ENCODE assay signal across 20 mouse cellular contexts in genomic region chr6:147310035-147310434, GRCm38 (mm10). TPM values are rescaled to one million over a fixed set of nuclear protein-coding genes. Genes with fewer than 3 reads are reported as not detected.
A peak's percentile ranks its signal among the peaks of the same experiment; 100 is the strongest.
DNase-seq lines count a peak whose midpoint lies in the region; ATAC-seq and TF ChIP-seq lines count a peak whose summit lies in the region.
"Had no signal": no experiment of that assay in that cellular context is flagged by ENCODE, and none has a peak within 500 bp of the region (broad histone marks: within the 10 kb centered on the region; RNA-seq: fewer than 3 reads in every experiment).

No protein-coding gene starts in this region.

- WGBS in liver, embryonic 16.5 days (ENCODE audit: insufficient replicate concordance): 52% methylated on average over 4 of the region's 4 CpGs

- H3K36me3 ChIP-seq in liver, embryonic 16.5 days (ENCODE audit: control insufficient read depth, insufficient read depth): no peaks in the 10 kb centered on the region
- H3K36me3 ChIP-seq: hindbrain, embryonic 13.5 days; lung, embryonic 15.5 days had no signal

- no peaks in the 10 kb centered on the region for H3K4me1 ChIP-seq in liver, embryonic 16.5 days (ENCODE audit: control insufficient read depth, low read depth, low read length)
- H3K4me1 ChIP-seq: hindbrain, embryonic 13.5 days; lung, embryonic 15.5 days had no signal

- intact Hi-C loops in gastrocnemius, adult 2 months (cut with DNase I): loop anchor here (5.0 to 10.0 kb wide), 2 partner anchors 33 to 165 kb away; partner anchors contain the start of gene Ccdc91

- peak; percentile 43; the same call in 1 of the 2 replicates for ATAC-seq in liver, embryonic 16.5 days (ENCODE audit: low read depth)
- ATAC-seq: forebrain, embryonic 14.5 days; intestine, embryonic 16.5 days had no signal

- TF ChIP-seq CTCF in gastrocnemius, adult 2 months (IDR thresholded peaks at IDR 0.05): no peak

- H3K27ac ChIP-seq in liver, embryonic 16.5 days (ENCODE audit: low read length): no peak overlapping the region
- peak overlapping the region; percentile 83 for H3K27ac ChIP-seq in gastrocnemius, adult 2 months
- H3K27ac ChIP-seq: hindbrain, embryonic 13.5 days; lung, embryonic 15.5 days had no signal

- H3K9ac ChIP-seq in liver, embryonic 16.5 days (ENCODE audit: low read depth, low read length): no peak overlapping the region
- H3K9ac ChIP-seq: hindbrain, embryonic 13.5 days; lung, embryonic 15.5 days had no signal

- H3K4me2 ChIP-seq in liver, embryonic 16.5 days (ENCODE audit: low read depth, low read length): no peak overlapping the region
- H3K4me2 ChIP-seq: hindbrain, embryonic 13.5 days; liver, embryonic 11.5 days; lung, embryonic 15.5 days had no signal

- no peak overlapping the region for H3K4me3 ChIP-seq in liver, embryonic 16.5 days (ENCODE audit: low read depth, low read length)
- no peak overlapping the region for H3K4me3 ChIP-seq in gastrocnemius, adult 2 months
- H3K4me3 ChIP-seq: hindbrain, embryonic 13.5 days; lung, embryonic 15.5 days; myocyte had no signal

- H3K9me3 ChIP-seq in liver, embryonic 16.5 days (replicated peaks; ENCODE audit: control insufficient read depth, low read length): no peaks in the 10 kb centered on the region
- H3K9me3 ChIP-seq: hindbrain, embryonic 13.5 days; lung, embryonic 15.5 days had no signal

- DNase-seq in cerebellum, adult 9-10 months: peak; percentile 5
- no peak for DNase-seq in cerebellum, adult 8-10 months
- DNase-seq in liver: no peak
- peak; percentile 86 for DNase-seq in gastrocnemius, adult 2 months
- DNase-seq in skeletal muscle tissue, adult 2 months (ENCODE audit: low read depth, low spot score): peak; percentile 93
- no peak for DNase-seq in thymus, postnatal 10 days (ENCODE audit: low spot score in 2 of 2)
- DNase-seq: embryo, embryonic 11 days; kidney, postnatal 10 days; layer of hippocampus, adult 9-11 months; retina, postnatal 1 day; thymus, postnatal 14 days had no signal

- no peaks in the 10 kb centered on the region for H3K27me3 ChIP-seq in liver, embryonic 16.5 days (ENCODE audit: control insufficient read depth, insufficient read depth, low read depth, low read length)
- H3K27me3 ChIP-seq: hindbrain, embryonic 13.5 days; lung, embryonic 15.5 days had no signal

RNA-seq across cellular contexts. Expression of gene Pthlh, which starts 46.1 kb away (rescaled TPM):
- polyA plus RNA-seq in liver, embryonic 16.5 days (2015; fragmentation: Nextera tagmentation; extraction: Ambion mirVana): not detected in 2 replicates
- 1 to 10 TPM in 1 of 2 experiments, under 1 TPM in 1; 0.78 to 3.0 TPM for total RNA-seq in gastrocnemius, adult 2 months (2021)
- total RNA-seq: ES-E14; neutrophil, adult 5-6 weeks had no signal

Comparison
In these comparisons a context has a peak if more than half of its experiments do, and no peak if none do; other contexts are left out.
1. DNase-seq: peak in cerebellum, adult 9-10 months (single experiment), gastrocnemius, adult 2 months (single experiment) and skeletal muscle tissue, adult 2 months (single experiment); none in cerebellum, adult 8-10 months (single experiment), liver (single experiment) and thymus, postnatal 10 days (0 of 2).